Mouse (Mus musculus): ENCODE data around the gene Cyp4a29. TPM values are rescaled to one million over a fixed set of nuclear protein-coding genes. Genes with fewer than 3 reads are reported as not detected.
"Not testable (repeated sequence)": the region's sequence is repeated elsewhere in the genome, so short reads cannot be mapped to it uniquely, and the experiment has no call there.

Gene Cyp4a29
- polyA plus RNA-seq, 1 experiment: not detected

DNA sequence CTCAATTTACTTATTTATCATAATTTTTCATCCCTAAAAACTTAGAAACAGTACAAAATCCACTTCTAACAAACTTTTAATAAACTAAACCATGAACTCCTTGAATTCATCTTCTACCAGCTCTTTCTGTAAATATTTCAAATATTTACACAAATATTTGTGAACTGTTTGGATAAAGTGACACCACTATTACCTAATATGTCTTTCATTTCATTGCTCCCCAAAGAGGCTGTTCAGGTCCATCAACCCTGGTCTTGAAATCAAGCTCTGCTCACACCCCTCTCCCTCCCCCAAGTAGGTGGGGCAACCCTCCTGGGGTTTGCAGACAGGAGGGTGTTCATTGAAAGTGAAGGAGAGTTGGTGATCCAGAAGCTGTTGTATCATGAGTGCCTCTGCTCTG lies 56.9 kb downstream of the Cyp4a29 start, which contains the start of gene Cyp4a12a:
Gene Cyp4a12a (plus strand): TSS at position 301 of the 400 bp plus-strand sequence.
- H3K4me3 ChIP-seq (ENCODE audit: low read depth, low read length): not testable (repeated sequence)

More for the DNA sequence above, 56.9 kb downstream of the Cyp4a29 start, which contains the start of gene Cyp4a12a:
- H3K27ac ChIP-seq (ENCODE audit: insufficient read depth, low read length); H3K36me3 ChIP-seq (ENCODE audit: control insufficient read depth, insufficient read depth, low read length, poor library complexity, severe bottlenecking); H3K27me3 ChIP-seq (ENCODE audit: control insufficient read depth, insufficient read depth, low read length, poor library complexity, severe bottlenecking); H3K4me1 ChIP-seq (ENCODE audit: control insufficient read depth, insufficient read depth, low read length); H3K9ac ChIP-seq (ENCODE audit: low read depth, poor library complexity, severe bottlenecking); H3K9me3 ChIP-seq (replicated peaks; ENCODE audit: control insufficient read depth, insufficient read depth, low read length, poor library complexity, severe bottlenecking): not testable (repeated sequence)

Other genes with a start within 250 kb of the Cyp4a29 start
- gene Stil, start 241.9 kb upstream of the Cyp4a29 start, polyA plus RNA-seq (2011; ENCODE audit: insufficient read depth, insufficient read length, low read depth, missing spikeins): 23.5 and 25.3 TPM in 2 replicates
- 0.37 and 0.61 TPM in 2 replicates for gene Tal1, start 185.7 kb upstream of the Cyp4a29 start, polyA plus RNA-seq (2011; ENCODE audit: insufficient read depth, insufficient read length, low read depth, missing spikeins)
- gene Pdzk1ip1, start 153.4 kb upstream of the Cyp4a29 start, polyA plus RNA-seq (2011; ENCODE audit: insufficient read depth, insufficient read length, low read depth, missing spikeins): 3.4 and 4.7 TPM in 2 replicates
- gene Cyp4x1, start 107.8 kb upstream of the Cyp4a29 start, polyA plus RNA-seq (2011; ENCODE audit: insufficient read depth, insufficient read length, low read depth, missing spikeins): 0.43 and 0.52 TPM in 2 replicates
- not detected in 2 replicates for gene Cyp4a12a, start 57.0 kb downstream of the Cyp4a29 start, polyA plus RNA-seq (2011; ENCODE audit: insufficient read depth, insufficient read length, low read depth, missing spikeins)
- not detected in 2 replicates for gene Cyp4a12b, start 169.5 kb downstream of the Cyp4a29 start, polyA plus RNA-seq (2011; ENCODE audit: insufficient read depth, insufficient read length, low read depth, missing spikeins)
- not detected in 2 replicates for gene Cyp4a30b, start 210.5 kb downstream of the Cyp4a29 start, polyA plus RNA-seq (2011; ENCODE audit: insufficient read depth, insufficient read length, low read depth, missing spikeins)